Mouse (Mus musculus) lung, postnatal 25 days (tissue): ENCODE measurements at regions not wholly inside any gene's neighbourhood (a gene's known extent, or its start where the extent isn't known, plus 50 kb on each side); places are given as distances from the start of the nearest gene placed in this dataset.

Experiments
- DNase-seq: peaks from one replicate; pipeline ENCODE4 v3.0.0; 2022; ENCODE audit warnings: low spot score

- peak; percentile 61 for DNase-seq
These were observed 79.2 kb upstream of the Sulf2 start for GRCm38 (mm10) chr2:166234579-166235212.

GRCm38 (mm10) chr2:166233246-166233645 lies 77.8 kb upstream of the Sulf2 start:
- DNase-seq: no peak

GRCm38 (mm10) chr2:166232376-166232775 lies 76.9 kb upstream of the Sulf2 start:
- DNase-seq: no peak

GRCm38 (mm10) chr2:166230617-166231016 lies 75.2 kb upstream of the Sulf2 start:
- no peak for DNase-seq

GRCm38 (mm10) chr2:166228356-166228755 lies 72.9 kb upstream of the Sulf2 start:
- DNase-seq: no peak

GRCm38 (mm10) chr2:166227496-166227895 lies 72.0 kb upstream of the Sulf2 start:
- no peak for DNase-seq

GRCm38 (mm10) chr2:166226929-166227328 lies 71.5 kb upstream of the Sulf2 start:
- DNase-seq: no peak

GRCm38 (mm10) chr2:166226331-166226730 lies 70.9 kb upstream of the Sulf2 start:
- no peak for DNase-seq

GRCm38 (mm10) chr2:166225354-166225753 lies 69.9 kb upstream of the Sulf2 start:
- no peak for DNase-seq

GRCm38 (mm10) chr2:166218783-166219182 lies 63.3 kb upstream of the Sulf2 start:
- DNase-seq: no peak

GRCm38 (mm10) chr2:166216512-166216865 lies 61.0 kb upstream of the Sulf2 start:
- DNase-seq: no peak

- DNase-seq: no peak
These were observed 60.4 kb upstream of the Sulf2 start for GRCm38 (mm10) chr2:166215610-166216511.

GRCm38 (mm10) chr2:166215191-166215590 lies 59.7 kb upstream of the Sulf2 start:
- no peak for DNase-seq

GRCm38 (mm10) chr2:166207145-166207508 lies 51.7 kb upstream of the Sulf2 start:
- no peak for DNase-seq

- no peak for DNase-seq
These were observed 51.1 kb upstream of the Sulf2 start for GRCm38 (mm10) chr2:166206396-166207144.
